In the genomic region with DNA sequence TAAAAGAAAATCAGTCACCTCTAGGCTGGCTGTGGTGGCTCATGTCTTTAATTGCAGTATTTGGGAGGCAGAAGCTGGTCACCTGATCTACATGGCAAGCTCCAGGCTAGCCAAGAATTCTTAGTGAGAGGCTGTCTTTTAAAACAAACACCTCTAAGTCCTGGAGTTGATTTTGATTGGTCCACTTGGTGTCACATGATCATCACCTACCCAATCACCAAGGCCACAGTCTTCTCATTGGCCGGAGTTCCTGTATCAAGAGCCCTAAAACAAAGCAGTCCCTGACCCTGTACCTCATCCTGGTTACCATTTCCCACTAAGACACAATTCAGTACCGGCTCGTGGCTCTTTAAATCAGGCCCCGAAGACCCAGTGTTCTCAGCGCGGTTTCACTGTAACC, we compare ENCODE assay signal across 21 mouse cellular contexts. TPM values are rescaled to one million over a fixed set of nuclear protein-coding genes. Genes with fewer than 3 reads are reported as not detected.
A peak's percentile ranks its signal among the peaks of the same experiment; 100 is the strongest.
DNase-seq lines count a peak whose midpoint lies in the region; ATAC-seq and TF ChIP-seq lines count a peak whose summit lies in the region.
"Had no signal": no experiment of that assay in that cellular context is flagged by ENCODE, and none has a peak within 500 bp of the region (broad histone marks: within the 10 kb centered on the region; RNA-seq: fewer than 3 reads in every experiment).

No protein-coding gene starts in this region.

- no peaks in the 10 kb centered on the region for H3K79me2 ChIP-seq in MEL (ENCODE audit: control insufficient read depth, insufficient read depth, low read length, poor library complexity)

- no peaks in the 10 kb centered on the region for H3K9me3 ChIP-seq in MEL (replicated peaks; ENCODE audit: insufficient read depth, low read length)
- no peaks in the 10 kb centered on the region for H3K9me3 ChIP-seq in midbrain, embryonic 13.5 days
- H3K9me3 ChIP-seq: embryonic facial prominence, embryonic 10.5 days; G1E; stomach, embryonic 15.5 days had no signal

- no peak for TF ChIP-seq POLR2A in MEL (IDR thresholded peaks at IDR 0.05; ENCODE audit: control insufficient read depth in 1 of 2, insufficient read depth in 1 of 2, low read depth in 1 of 2, low read length in 2 of 2, poor library complexity in 1 of 2)

- no peak for DNase-seq in frontal cortex, postnatal 10 days (ENCODE audit: low spot score in 2 of 2)
- DNase-seq in left cerebral cortex, adult 2 months (ENCODE audit: extremely low spot score in 1 of 2, low spot score in 2 of 2): no peak
- DNase-seq in left cerebral cortex, postnatal 36 days (ENCODE audit: low spot score in 2 of 2): no peak
- DNase-seq in MEL (ENCODE audit: low read depth, low spot score): peak; percentile 51
- peak; percentile 27 for DNase-seq in induced T-regulatory cell, adult 2 months (ENCODE audit: low read depth)
- no peak for DNase-seq in kidney, postnatal 10 days
- DNase-seq: cerebellum, adult 11 months; gastrocnemius, postnatal 36 days; kidney, postnatal 4 days; lung, postnatal 4 days; right cerebral cortex, postnatal 25 days had no signal

- H3K27me3 ChIP-seq in MEL (ENCODE audit: control insufficient read depth in 1 of 2, insufficient read depth in 2 of 2, low read length in 2 of 2): peaks cover 2 to 4% of the 10 kb centered on the region in 2 experiments; a peak in 3 of 4 replicates
- H3K27me3 ChIP-seq in midbrain, embryonic 13.5 days: no peaks in the 10 kb centered on the region
- H3K27me3 ChIP-seq: stomach, embryonic 15.5 days had no signal

- H3K27ac ChIP-seq in left cerebral cortex, adult 2 months: no peak overlapping the region
- no peak overlapping the region for H3K27ac ChIP-seq in MEL (ENCODE audit: control insufficient read depth, low read depth, low read length)
- H3K27ac ChIP-seq in midbrain, embryonic 13.5 days: no peak overlapping the region
- H3K27ac ChIP-seq: embryonic facial prominence, embryonic 10.5 days; stomach, embryonic 15.5 days had no signal

- intact Hi-C loops in left cerebral cortex, adult 2 months (cut with DNase I): no loop called here
- intact Hi-C loops in left cerebral cortex, postnatal 36 days (cut with DNase I): no loop called here

- no peak overlapping the region for H3K9ac ChIP-seq in MEL (ENCODE audit: control insufficient read depth, low read depth, low read length, poor library complexity, severe bottlenecking)
- H3K9ac ChIP-seq in midbrain, embryonic 13.5 days (replicated peaks): no peak overlapping the region
- H3K9ac ChIP-seq: stomach, embryonic 15.5 days had no signal

- H3K36me3 ChIP-seq in MEL (ENCODE audit: control insufficient read depth in 1 of 2, insufficient read depth in 2 of 2, low read length in 2 of 2): no peaks in the 10 kb centered on the region
- no peaks in the 10 kb centered on the region for H3K36me3 ChIP-seq in midbrain, embryonic 13.5 days
- H3K36me3 ChIP-seq: embryonic facial prominence, embryonic 10.5 days; G1E; stomach, embryonic 15.5 days had no signal

- TF ChIP-seq EP300 in MEL (IDR thresholded peaks at IDR 0.05; ENCODE audit: low read depth in 1 of 2, low read length in 2 of 2): no peak

- TF ChIP-seq RAD21 in MEL (IDR thresholded peaks at IDR 0.05; ENCODE audit: low read depth, low read length): no peak

- peak; percentile 84 for ATAC-seq in frontal cortex, adult (ENCODE audit: low TSS enrichment)
- no peak for ATAC-seq in midbrain, embryonic 13.5 days
- ATAC-seq: intestine, embryonic 16.5 days had no signal

- no peak overlapping the region for H3K4me2 ChIP-seq in midbrain, embryonic 13.5 days (replicated peaks)
- H3K4me2 ChIP-seq: stomach, embryonic 15.5 days had no signal

- peak overlapping the region; percentile 30 for H3K4me3 ChIP-seq in left cerebral cortex, adult 2 months
- no peak overlapping the region for H3K4me3 ChIP-seq in MEL (ENCODE audit: control insufficient read depth in 1 of 2, insufficient read depth in 1 of 2, low read depth in 2 of 2, low read length in 2 of 2)
- H3K4me3 ChIP-seq in midbrain, embryonic 13.5 days (replicated peaks): no peak overlapping the region
- H3K4me3 ChIP-seq: embryonic facial prominence, embryonic 10.5 days; stomach, embryonic 15.5 days had no signal

- no peaks in the 10 kb centered on the region; a peak in 1 of 4 replicates for H3K4me1 ChIP-seq in MEL (ENCODE audit: control insufficient read depth in 1 of 2, insufficient read depth in 2 of 2, low read length in 2 of 2)
- no peaks in the 10 kb centered on the region for H3K4me1 ChIP-seq in midbrain, embryonic 13.5 days (replicated peaks)
- H3K4me1 ChIP-seq: embryonic facial prominence, embryonic 10.5 days; stomach, embryonic 15.5 days had no signal

- TF ChIP-seq CTCF in left cerebral cortex, adult 2 months (IDR thresholded peaks at IDR 0.05): no peak
- TF ChIP-seq CTCF in MEL (IDR thresholded peaks at IDR 0.05 in 2 of 3, conservative IDR thresholded peaks at IDR 0.05 in 1 of 3; ENCODE audit: control insufficient read depth in 1 of 3, insufficient read depth in 1 of 3, low read depth in 2 of 3, low read length in 3 of 3, poor library complexity in 1 of 3, severe bottlenecking in 1 of 3): no peak

- WGBS in midbrain, embryonic 13.5 days: 78% methylated on average over 6 of the region's 6 CpGs

TF ChIP-seq in MEL, 35 proteins besides CTCF, POLR2A, EP300 and RAD21:
- TF ChIP-seq USF2 (IDR thresholded peaks at IDR 0.05; ENCODE audit: borderline replicate concordance in 1 of 2, insufficient read depth in 1 of 2, low read depth in 1 of 2, low read length in 2 of 2) (0 out of 4 replicates have a peak, but pooled peaks of 1 of the 2 experiments have one; percentile 16), USF1 (IDR thresholded peaks at IDR 0.05; ENCODE audit: low read depth, low read length) (peak; percentile 78), ELF1 (IDR thresholded peaks at IDR 0.05; ENCODE audit: low read depth, low read length) (no peak), SIN3A (IDR thresholded peaks at IDR 0.05; ENCODE audit: low read length) (no peak), ZKSCAN1 (IDR thresholded peaks at IDR 0.05; ENCODE audit: low read depth, low read length) (no peak), MYC (IDR thresholded peaks at IDR 0.05; ENCODE audit: low read depth, low read length) (no peak), HCFC1 (IDR thresholded peaks at IDR 0.05; ENCODE audit: low read depth, low read length) (no peak)

RNA-seq across cellular contexts. Expression of a gene that starts 16.2 kb away (rescaled TPM):
- under 1 TPM; 0.50 to 0.68 TPM for total RNA-seq in left cerebral cortex, adult 2 months (2021)
- under 1 TPM; 0.49 to 0.50 TPM for total RNA-seq in left cerebral cortex, postnatal 36 days (2021)
- total RNA-seq in MEL (2012; rRNA removed): not detected in 2 replicates
- not detected for polyA plus RNA-seq in MEL (2012; ENCODE audit: insufficient read depth in 1 of 2, insufficient read length in 2 of 2, low read depth in 1 of 2, low replicate concordance in 2 of 2, missing spikeins in 1 of 2)
- polyA plus RNA-seq in midbrain, embryonic 13.5 days (2015; fragmentation: Nextera tagmentation; extraction: Ambion mirVana): 0.08 TPM in 1 of 2 replicates, not detected in the other
- total RNA-seq: hematopoietic stem cell, adult 5-6 weeks; neutrophil, adult 5-6 weeks had no signal
- polyA plus RNA-seq: G1E had no signal

RNA-seq across cellular contexts. Expression of a gene that starts 23.5 kb away (rescaled TPM):
- total RNA-seq in left cerebral cortex, adult 2 months (2021): 1 to 10 TPM; 3.2 to 3.8 TPM
- total RNA-seq in left cerebral cortex, postnatal 36 days (2021): 1 to 10 TPM; 2.1 to 4.0 TPM
- not detected in 2 replicates for total RNA-seq in MEL (2012; rRNA removed)
- not detected for polyA plus RNA-seq in MEL (2012; ENCODE audit: insufficient read depth in 1 of 2, insufficient read length in 2 of 2, low read depth in 1 of 2, low replicate concordance in 2 of 2, missing spikeins in 1 of 2)
- 0.22 and 0.26 TPM in 2 replicates for polyA plus RNA-seq in midbrain, embryonic 13.5 days (2015; fragmentation: Nextera tagmentation; extraction: Ambion mirVana)
- total RNA-seq: adrenal gland, adult 18-20 months; G1E; gastrocnemius, postnatal 36 days; hematopoietic stem cell, adult 5-6 weeks; liver, adult 2 months; neutrophil, adult 5-6 weeks had no signal
- polyA plus RNA-seq: embryonic facial prominence, embryonic 10.5 days; G1E; liver, adult 2 months had no signal

Comparison
In these comparisons a context has a peak if more than half of its experiments do, and no peak if none do; other contexts are left out.
1. DNase-seq: peak in MEL (single experiment) and induced T-regulatory cell, adult 2 months (single experiment); none in frontal cortex, postnatal 10 days (0 of 2), left cerebral cortex, adult 2 months (0 of 2), left cerebral cortex, postnatal 36 days (0 of 2) and kidney, postnatal 10 days (single experiment).